Mouse (Mus musculus) lung, embryonic 16.5 days (tissue): ENCODE measurements around the gene Kpna2. TPM values are rescaled to one million over a fixed set of nuclear protein-coding genes. Genes with fewer than 3 reads are reported as not detected.
"Not testable (repeated sequence)": the region's sequence is repeated elsewhere in the genome, so short reads cannot be mapped to it uniquely, and the experiment has no call there.

Experiments used
- ATAC-seq: fragments of 200-750 bp; cut with Nextera tagmentation; 2 replicates; pipeline ENCODE4 v1.8.0; 2017; ENCODE audit warnings: low read depth, mild to moderate bottlenecking, moderate library complexity
- H3K27ac ChIP-seq: fragments of 300-500 bp; sonication (generic); 2 replicates; pipeline ENCODE4 v1.5.1; 2014; ENCODE audit warnings: mild to moderate bottlenecking, control low read depth, low read length
- H3K27me3 ChIP-seq: fragments of 300-500 bp; sonication (generic); 2 replicates; pipeline ENCODE4 v1.6.1; 2014; ENCODE audit warnings: low read depth, low read length, mixed read lengths; ENCODE audit not compliant: control insufficient read depth, insufficient read depth
- H3K36me3 ChIP-seq: fragments of 300-500 bp; sonication (generic); 2 replicates; pipeline ENCODE4 v1.6.1; 2014; ENCODE audit warnings: low read length; ENCODE audit not compliant: control insufficient read depth, insufficient read depth
- H3K4me1 ChIP-seq: fragments of 300-500 bp; sonication (generic); replicated peaks from 2 replicates; pipeline ENCODE4 v1.6.1; 2014; ENCODE audit warnings: low read length, mixed read lengths; ENCODE audit not compliant: control insufficient read depth, insufficient read depth
- H3K4me2 ChIP-seq: fragments of 300-500 bp; sonication (generic); 2 replicates; pipeline ENCODE4 v1.6.1; 2014; ENCODE audit warnings: low read depth, low read length, control low read depth
- H3K4me3 ChIP-seq: fragments of 300-500 bp; sonication (generic); 2 replicates; pipeline ENCODE4 v1.5.1; 2014; ENCODE audit warnings: mild to moderate bottlenecking, low read length, control low read depth
- H3K9ac ChIP-seq: fragments of 300-500 bp; sonication (generic); 2 replicates; pipeline ENCODE4 v1.6.1; 2014; ENCODE audit warnings: low read length, control low read depth
- H3K9me3 ChIP-seq: fragments of 300-500 bp; sonication (generic); 2 replicates; pipeline ENCODE4 v1.6.1; 2016; ENCODE audit warnings: low read length; ENCODE audit not compliant: control insufficient read depth
- WGBS: fragments of 180-500 bp; shearing (Covaris S2); extraction: QIAGEN DNeasy Blood & Tissue Kit; methylation state at CpG from one replicate; pipeline ENCODE4 v1.1.7; 2014; 5-methylcytosine and 5-hydroxymethylcytosine counted together
- polyA plus RNA-seq: library from polyadenylated mRNA; unstranded; fragments of >200 nt; fragmentation: Nextera tagmentation; extraction: Ambion mirVana; gene quantifications from 2 replicates; pipeline ENCODE4 v1.2.1, GENCODE M21; 2015

Gene Kpna2
- polyA plus RNA-seq, 1 experiment from 2014 or later = 492 TPM

DNA sequence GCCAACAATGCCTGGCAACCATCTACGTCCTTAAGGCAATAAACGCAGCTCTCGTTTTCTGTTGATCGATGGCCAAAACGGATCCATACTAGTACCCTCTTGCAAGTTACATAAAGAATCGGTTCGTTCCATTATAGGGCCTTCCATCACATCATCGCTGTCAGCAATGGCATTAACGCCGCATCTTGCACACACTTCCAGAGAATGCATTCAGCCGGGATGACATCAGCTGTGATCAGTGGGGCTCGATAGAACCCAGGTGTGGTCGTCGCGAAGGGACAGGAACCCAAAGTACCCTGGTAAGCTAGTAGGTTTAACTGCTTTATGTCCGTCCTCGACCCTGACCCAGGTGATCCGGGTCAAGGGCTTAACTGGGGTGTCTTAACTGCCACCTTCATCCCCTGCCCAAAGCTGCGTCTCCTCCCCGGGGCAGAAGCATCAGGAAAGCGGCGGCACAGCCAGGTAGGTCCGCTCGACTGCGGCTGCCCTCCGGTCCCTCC lies 640 bp downstream of the Kpna2 start:
- whole genome bisulfite sequencing = 0% methylated on average over 26 of the region's 26 CpGs
- Histone ChIP-seq H3K27me3 (no peaks in the 10 kb centered on the region), H3K27ac (peak overlapping the region; percentile 94), H3K4me2 (peak overlapping the region; percentile 70), H3K9me3 (no peaks in the 10 kb centered on the region), H3K9ac (peak overlapping the region; percentile 93), H3K36me3 (peaks cover 23% of the 10 kb centered on the region), H3K4me3 (peak overlapping the region; percentile 100), H3K4me1 (peaks cover 14% of the 10 kb centered on the region)
- ATAC-seq = peak; percentile 36

DNA sequence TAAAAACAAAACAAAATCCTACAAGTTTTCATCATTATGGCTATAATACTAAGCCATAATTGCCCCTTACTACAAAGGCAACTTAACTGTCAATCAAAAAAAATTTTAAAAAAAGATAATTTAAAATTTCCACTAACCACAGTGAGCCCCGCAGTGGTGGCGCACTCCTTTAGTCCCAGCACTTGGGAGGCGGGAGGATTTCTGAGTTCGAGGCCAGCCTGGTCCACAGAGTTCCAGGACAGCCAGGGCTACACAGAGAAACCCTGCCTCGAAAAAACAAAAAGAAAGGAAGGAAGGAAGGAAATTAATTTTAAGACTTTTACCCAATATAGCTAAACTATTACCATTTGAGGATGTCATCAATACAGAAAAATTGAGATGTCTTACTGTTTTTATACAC lies 1.4 kb downstream of the Kpna2 start:
- H3K36me3 ChIP-seq = peaks cover 25% of the 10 kb centered on the region
- WGBS = 9% methylated on average over 5 of the region's 5 CpGs
- H3K27ac ChIP-seq = no peak overlapping the region
- no peaks in the 10 kb centered on the region for H3K9me3 ChIP-seq
- ATAC-seq = no peak
- peak overlapping the region; percentile 93 for H3K9ac ChIP-seq
- H3K4me3 ChIP-seq = peak overlapping the region; percentile 100
- peak overlapping the region; percentile 70 for H3K4me2 ChIP-seq
- H3K4me1 ChIP-seq = peaks cover 14% of the 10 kb centered on the region
- no peaks in the 10 kb centered on the region for H3K27me3 ChIP-seq

DNA sequence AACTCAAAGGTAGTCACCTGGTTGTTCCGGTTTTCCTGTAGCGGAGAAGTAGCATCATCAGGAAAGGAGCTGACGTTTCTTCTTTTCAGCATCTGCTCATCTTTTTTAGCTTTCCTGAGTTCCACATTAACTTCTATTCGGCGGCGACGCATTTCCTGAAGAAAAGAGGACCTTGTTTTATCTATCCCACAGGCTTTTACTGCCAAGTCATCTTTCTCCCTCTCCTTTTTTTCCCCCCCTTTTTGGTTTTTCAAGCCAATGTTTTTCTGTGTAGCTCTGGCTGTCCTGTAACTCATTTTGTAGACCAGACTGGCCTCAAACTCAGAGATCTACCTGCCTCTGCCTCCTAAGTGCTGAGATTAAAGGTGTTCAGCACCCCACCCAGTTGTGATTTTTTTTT lies 2.8 kb downstream of the Kpna2 start:
- not testable (repeated sequence) for ATAC-seq, H3K9ac ChIP-seq, H3K27me3 ChIP-seq, H3K9me3 ChIP-seq, H3K27ac ChIP-seq
- 93% methylated on average over 7 of the region's 7 CpGs for WGBS
- peak overlapping the region; percentile 100 for H3K4me3 ChIP-seq
- H3K4me2 ChIP-seq = peak overlapping the region; percentile 70
- peaks cover 16% of the 10 kb centered on the region for H3K4me1 ChIP-seq
- H3K36me3 ChIP-seq = peaks cover 33% of the 10 kb centered on the region

DNA sequence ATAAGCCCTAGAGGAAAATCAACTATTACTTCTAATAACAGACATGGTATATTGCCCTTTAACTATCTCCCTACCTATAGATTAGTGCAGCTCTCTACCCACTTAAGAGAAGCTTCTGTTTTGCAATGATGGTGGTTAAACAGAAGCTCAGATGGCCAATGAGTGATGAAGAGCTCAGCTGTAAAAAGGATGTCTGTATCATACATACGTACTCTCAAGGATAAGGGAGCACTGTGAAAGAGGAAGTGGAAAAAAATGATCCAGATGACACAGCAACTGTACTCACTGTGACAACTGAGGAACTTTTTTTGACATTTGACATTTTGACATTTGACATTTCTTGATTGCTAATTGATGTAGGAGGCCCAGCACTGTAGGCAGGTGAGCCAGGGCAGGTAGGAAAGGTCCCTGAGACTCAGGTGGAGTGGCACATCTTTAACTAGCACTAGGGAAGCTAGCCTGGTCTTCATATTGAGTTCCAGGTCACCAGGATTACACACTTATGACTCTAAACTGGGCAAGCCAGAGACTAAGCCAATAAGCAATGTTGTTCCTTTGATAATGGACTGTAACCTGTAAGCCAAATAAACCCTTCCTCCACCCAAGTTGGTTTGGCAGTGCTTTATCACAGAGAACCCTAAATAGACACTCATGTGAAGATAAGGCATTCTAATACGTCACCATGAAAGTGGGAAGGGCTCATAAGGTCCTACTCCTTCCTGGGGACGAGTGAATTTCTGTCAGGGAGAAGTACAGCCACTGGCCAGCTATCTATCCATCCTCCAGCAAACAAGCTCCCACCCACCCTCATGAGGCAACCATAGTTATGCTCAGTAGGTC lies 4.9 kb downstream of the Kpna2 start:
- Histone ChIP-seq H3K9me3 (no peaks in the 10 kb centered on the region), H3K4me3 (no peak overlapping the region), H3K36me3 (peaks cover 46% of the 10 kb centered on the region), H3K4me2 (no peak overlapping the region), H3K27me3 (no peaks in the 10 kb centered on the region), H3K27ac (no peak overlapping the region; the same call in 1 of the 2 replicates), H3K9ac (no peak overlapping the region), H3K4me1 (peaks cover 16% of the 10 kb centered on the region)
- 47% methylated on average over 3 of the region's 3 CpGs for WGBS
- no peak for ATAC-seq

DNA sequence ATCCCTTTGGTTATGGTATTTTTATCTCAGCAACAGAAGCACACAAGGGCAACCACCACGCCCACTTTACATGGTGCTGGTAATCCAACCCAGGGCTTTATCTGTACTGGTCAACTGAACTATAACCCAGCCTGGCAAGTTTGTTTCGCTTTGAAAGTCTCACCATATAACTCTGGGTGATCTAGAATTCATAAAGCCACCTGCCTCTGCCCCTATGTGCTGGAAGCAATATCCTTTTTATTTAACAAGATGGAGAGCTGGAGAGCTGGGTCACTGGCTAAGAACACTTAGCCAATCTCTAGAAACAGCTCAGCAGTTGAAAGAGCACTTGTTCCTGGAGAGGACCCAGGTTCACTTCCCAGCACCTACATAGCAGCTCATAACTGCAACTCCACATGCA lies 12.0 kb downstream of the Kpna2 start:
- no peak overlapping the region for H3K4me2 ChIP-seq
- no peak for ATAC-seq

DNA sequence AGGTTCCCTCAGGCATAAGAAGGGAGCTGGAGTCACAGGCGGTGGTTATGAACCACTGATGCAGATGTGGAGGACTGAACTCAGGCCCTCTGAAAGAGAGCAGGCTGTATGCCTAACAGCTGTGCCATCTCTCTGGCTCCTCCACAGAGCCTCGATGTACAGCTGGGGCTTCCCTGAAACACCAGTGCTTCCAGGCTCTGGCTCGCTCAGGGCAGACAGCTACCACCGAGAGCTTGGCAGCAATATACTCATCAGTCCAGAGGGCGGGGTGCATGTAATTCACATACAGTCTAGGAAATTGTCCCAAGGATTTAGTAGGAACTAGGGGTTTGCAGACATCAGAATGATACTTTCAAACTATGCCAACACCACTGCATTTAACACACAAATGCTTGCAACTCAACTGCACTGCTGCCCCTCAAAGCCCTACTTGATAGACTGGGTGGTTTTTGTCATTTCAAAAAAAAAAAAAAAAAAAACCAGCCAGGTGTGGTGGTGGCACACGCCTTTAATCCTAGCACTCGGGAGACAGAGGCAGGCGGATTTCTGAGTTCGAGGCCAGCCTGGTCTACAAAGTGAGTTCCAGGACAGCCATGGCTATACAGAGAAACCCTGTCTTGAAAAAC lies 13.2 kb downstream of the Kpna2 start:
- peak; percentile 93 for ATAC-seq
- H3K4me3 ChIP-seq, H3K9me3 ChIP-seq, H3K27me3 ChIP-seq, H3K4me2 ChIP-seq, H3K4me1 ChIP-seq, H3K9ac ChIP-seq: not testable (repeated sequence)
- WGBS = 68% methylated on average over 9 of the region's 9 CpGs
- Histone ChIP-seq H3K27ac (peak overlapping the region; percentile 74), H3K36me3 (peaks cover 24% of the 10 kb centered on the region)

More for the DNA sequence above, 12.0 kb downstream of the Kpna2 start:
- Histone ChIP-seq H3K4me1 (peaks cover 1% of the 10 kb centered on the region), H3K27me3 (no peaks in the 10 kb centered on the region), H3K4me3 (no peak overlapping the region), H3K9ac (no peak overlapping the region), H3K27ac (no peak overlapping the region), H3K36me3 (peaks cover 32% of the 10 kb centered on the region), H3K9me3 (no peaks in the 10 kb centered on the region)
- 95% methylated on average over 2 of the region's 2 CpGs for WGBS

DNA sequence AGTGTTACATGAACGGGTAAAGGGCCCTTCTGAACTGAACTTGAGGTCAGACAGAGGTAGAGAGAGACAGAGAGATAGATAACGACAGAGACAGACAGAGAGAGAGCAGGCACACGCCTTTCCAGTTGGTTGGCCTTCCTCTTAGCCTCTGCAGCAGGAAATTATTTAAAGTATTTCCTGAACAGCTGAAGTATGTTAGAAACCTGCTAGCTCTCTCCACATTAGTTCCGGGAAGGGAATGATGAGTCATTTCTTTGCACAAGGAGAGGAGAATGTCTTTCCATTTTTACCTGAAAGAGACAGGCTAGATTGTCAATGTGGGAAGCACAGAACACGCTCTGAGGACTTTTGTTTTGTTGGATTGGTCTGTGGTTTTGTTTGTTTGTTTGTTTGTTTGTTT lies 17.0 kb downstream of the Kpna2 start:
- no peaks in the 10 kb centered on the region for H3K27me3 ChIP-seq
- H3K9ac ChIP-seq = no peak overlapping the region
- WGBS = 14% methylated on average over 5 of the region's 5 CpGs
- peak overlapping the region; percentile 35 for H3K27ac ChIP-seq
- no peak for ATAC-seq
- peaks cover 5% of the 10 kb centered on the region for H3K4me1 ChIP-seq
- 0 out of 2 replicates have a peak, but pooled peaks cover 2% of the 10 kb centered on the region for H3K36me3 ChIP-seq
- no peaks in the 10 kb centered on the region for H3K9me3 ChIP-seq
- H3K4me3 ChIP-seq = no peak overlapping the region
- H3K4me2 ChIP-seq = no peak overlapping the region

DNA sequence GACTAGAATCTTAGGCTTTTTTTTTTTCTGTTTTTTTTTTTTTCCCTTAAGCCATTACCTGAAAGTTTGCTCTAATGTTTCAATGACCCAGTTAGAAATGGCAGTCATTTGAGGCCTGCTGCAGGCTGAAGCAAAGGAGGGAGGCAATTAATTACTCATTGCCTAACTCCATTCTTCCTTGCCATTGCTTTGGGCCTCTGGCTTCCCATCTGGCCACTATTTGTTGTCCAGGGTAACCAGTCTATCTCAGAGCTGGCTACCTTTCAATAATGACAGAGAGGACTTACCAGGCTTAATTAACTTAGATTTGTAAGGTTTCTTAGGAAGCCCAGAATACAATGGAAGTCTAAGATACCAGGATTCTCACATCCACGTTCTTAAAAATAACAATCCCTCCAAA lies 17.6 kb downstream of the Kpna2 start:
- H3K4me3 ChIP-seq = no peak overlapping the region
- peaks cover 5% of the 10 kb centered on the region for H3K4me1 ChIP-seq
- WGBS = 59% methylated on average over 1 of the region's 1 CpGs
- H3K36me3 ChIP-seq = no peaks in the 10 kb centered on the region
- no peak overlapping the region for H3K4me2 ChIP-seq
- H3K27ac ChIP-seq = peak overlapping the region; percentile 35
- ATAC-seq = no peak
- no peaks in the 10 kb centered on the region for H3K9me3 ChIP-seq
- no peaks in the 10 kb centered on the region for H3K27me3 ChIP-seq
- H3K9ac ChIP-seq = no peak overlapping the region

DNA sequence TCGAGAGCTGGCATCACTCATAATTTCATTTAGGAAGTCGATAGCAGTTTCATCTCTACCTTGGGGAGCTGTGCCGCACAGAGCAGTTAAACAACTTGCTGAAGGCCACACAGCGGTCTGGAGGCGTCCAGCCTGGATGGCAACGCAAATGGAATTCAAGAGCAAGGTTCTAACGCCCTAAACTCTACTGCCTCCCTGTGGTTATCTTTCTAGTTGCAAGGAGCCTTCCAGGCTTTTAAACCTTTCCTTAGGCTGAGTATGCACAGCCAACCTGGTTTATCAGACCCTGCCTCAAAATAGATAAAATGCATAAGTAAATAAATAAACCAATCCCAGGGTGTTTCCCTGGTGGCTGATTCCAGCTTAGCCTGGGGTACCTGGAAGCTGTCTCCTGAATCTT lies 18.9 kb downstream of the Kpna2 start:
- Histone ChIP-seq H3K27ac (no peak overlapping the region), H3K4me2 (no peak overlapping the region), H3K4me1 (peaks cover 17% of the 10 kb centered on the region), H3K9me3 (no peaks in the 10 kb centered on the region), H3K4me3 (no peak overlapping the region), H3K36me3 (no peaks in the 10 kb centered on the region), H3K9ac (no peak overlapping the region), H3K27me3 (no peaks in the 10 kb centered on the region)
- no peak for ATAC-seq
- 20% methylated on average over 7 of the region's 7 CpGs for WGBS
